Mouse (Mus musculus) cortical plate, adult 2 months (tissue): ENCODE data around the gene Washc4. TPM values are rescaled to one million over a fixed set of nuclear protein-coding genes. Genes with fewer than 3 reads are reported as not detected.

Experiments used
- H3K27ac ChIP-seq: fragments of 200-500 bp; 2 replicates; pipeline ENCODE4 v1.5.1; 2012; ENCODE audit warnings: low read length, control low read depth, inconsistent platforms; ENCODE audit not compliant: insufficient read depth
- H3K4me1 ChIP-seq: fragments of 200-500 bp; 2 replicates; pipeline ENCODE4 v1.6.1; 2011; ENCODE audit warnings: low read length; ENCODE audit not compliant: control insufficient read depth, insufficient read depth
- H3K4me3 ChIP-seq: fragments of 200-500 bp; 2 replicates; pipeline ENCODE4 v1.5.1; 2011; ENCODE audit warnings: mild to moderate bottlenecking, low read length, control low read depth; ENCODE audit not compliant: insufficient read depth
- CTCF ChIP-seq: fragments of 200-500 bp; IDR thresholded peaks from 2 replicates; pipeline ENCODE4 v1.5.1; 2011; ENCODE audit warnings: mild to moderate bottlenecking, control low read depth, low read length; ENCODE audit not compliant: insufficient read depth; ENCODE audit errors: extremely low read depth
- POLR2A ChIP-seq: fragments of 200-500 bp; IDR thresholded peaks from 2 replicates; pipeline ENCODE4 v1.6.1; 2011; ENCODE audit warnings: mild to moderate bottlenecking, low read length, control low read depth; ENCODE audit not compliant: insufficient read depth; ENCODE audit errors: extremely low read depth
- polyA plus RNA-seq: library from polyadenylated mRNA; depleted of rRNA; stranded (reverse); fragments of >200 nt; gene quantifications from 2 replicates; pipeline ENCODE4 v1.2.3, GENCODE M21; 2012

Washc4 gene
- polyA plus RNA-seq, 1 experiment = 11.8 TPM

DNA sequence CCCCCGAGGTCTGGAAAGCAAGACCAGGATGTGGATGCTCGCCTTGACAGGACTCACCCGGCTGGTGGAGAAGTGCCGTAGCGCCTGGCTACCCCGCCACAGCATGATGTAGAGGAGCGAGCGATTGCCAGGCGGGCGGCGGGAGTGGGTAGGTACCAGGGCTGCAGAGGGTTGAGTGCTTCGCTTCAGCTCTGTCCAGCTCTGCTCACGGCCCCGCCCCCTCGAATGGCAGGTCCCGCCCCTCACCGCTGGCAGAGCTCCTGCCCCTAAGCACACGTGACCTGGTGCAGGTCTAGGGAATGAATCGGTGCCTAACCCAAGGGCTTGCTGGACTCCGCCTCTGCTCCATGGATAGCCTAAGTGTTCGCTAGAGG, 9.7 kb upstream of the Washc4 start, which contains the start of gene Aldh1l2:
TSS of gene Aldh1l2 (minus strand) at position 231 of the 374 bp plus-strand sequence.
- Histone ChIP-seq H3K4me1 (no peaks in the 10 kb centered on the region), H3K27ac (no peak within 1 kb of the TSS), H3K4me3 (peak within 1 kb of the TSS; percentile 34)
- TF ChIP-seq CTCF (no peak), POLR2A (no peak)

DNA sequence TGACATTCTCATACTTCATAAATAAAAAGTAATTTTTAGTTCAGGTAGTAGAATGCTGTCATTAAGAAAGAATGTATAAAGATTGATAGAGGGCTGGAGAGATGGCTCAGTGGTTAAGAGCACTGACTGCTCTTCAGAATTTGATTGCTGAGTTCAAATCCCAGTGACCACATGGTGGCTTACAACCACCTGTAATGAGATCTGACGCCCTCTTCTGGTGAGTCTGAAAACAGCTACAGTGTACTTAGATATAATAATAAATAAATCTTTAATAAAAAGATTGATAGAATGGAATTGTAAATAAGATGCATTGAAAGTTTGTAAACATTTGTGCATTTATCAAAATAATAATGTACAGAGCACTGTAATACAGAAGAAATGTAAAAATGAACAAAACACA, 7.1 kb upstream of the Washc4 start:
- TF ChIP-seq CTCF (no peak), POLR2A (no peak)
- H3K4me3 ChIP-seq = no peak overlapping the region

DNA sequence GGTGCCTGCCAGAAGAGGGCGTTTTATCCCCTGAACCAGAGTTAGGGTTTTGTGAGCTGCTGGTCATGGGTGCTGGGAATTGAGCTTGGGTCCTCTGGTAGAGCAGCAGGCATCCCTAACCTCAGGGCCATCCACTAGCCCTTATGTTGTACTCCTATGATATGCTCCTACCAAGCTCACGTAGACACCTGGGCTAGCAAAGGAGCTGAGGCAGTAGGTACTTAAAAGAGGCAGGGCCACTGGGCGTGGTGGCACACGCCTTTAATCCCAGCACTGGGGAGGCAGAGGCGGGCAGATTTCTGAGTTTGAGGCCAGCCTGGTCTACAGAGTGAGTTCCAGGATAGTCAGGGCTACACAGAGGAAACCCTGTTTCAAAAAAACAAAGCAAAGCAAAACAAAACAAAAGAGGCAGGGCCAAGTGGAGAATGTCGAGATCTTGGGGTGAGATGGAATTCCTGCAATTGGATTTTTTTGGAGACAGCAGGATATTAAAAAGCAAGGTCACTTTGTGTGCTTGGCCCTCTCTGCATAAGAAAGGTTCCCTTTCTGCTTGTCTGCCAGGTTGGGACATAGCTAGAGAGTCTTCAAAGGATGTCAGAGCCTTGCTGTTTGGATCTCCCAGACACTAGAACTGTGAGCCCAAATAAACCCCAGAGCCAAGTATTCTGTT, 4.1 kb upstream of the Washc4 start:
- Histone ChIP-seq H3K4me1 (no peaks in the 10 kb centered on the region), H3K4me3 (no peak overlapping the region), H3K27ac (no peak overlapping the region)
- TF ChIP-seq POLR2A = no peak
- TF ChIP-seq CTCF = no peak

More for the DNA sequence above, 7.1 kb upstream of the Washc4 start:
- H3K27ac ChIP-seq = no peak overlapping the region
- H3K4me1 ChIP-seq = no peaks in the 10 kb centered on the region

DNA sequence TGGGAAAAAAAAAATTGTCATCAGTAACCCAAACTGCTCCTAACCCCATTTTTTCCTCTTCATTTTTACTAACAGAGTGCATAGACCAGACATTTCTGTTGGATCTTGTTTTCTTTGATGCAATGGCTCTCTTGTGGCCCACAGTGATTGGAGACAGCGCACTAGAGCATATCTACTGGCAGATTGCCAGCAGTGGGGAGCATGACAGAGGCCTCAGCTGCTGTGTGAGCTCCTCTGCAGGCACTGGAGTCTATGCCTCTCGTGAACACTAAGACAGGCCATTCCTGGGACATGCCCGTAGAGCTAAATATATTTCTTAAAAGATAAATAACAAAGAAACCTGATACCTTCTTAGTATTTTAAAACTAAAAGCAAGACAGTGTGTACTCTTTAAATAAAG, 3.5 kb upstream of the Washc4 start:
- Histone ChIP-seq H3K4me3 (no peak overlapping the region), H3K27ac (no peak overlapping the region), H3K4me1 (no peaks in the 10 kb centered on the region)
- TF ChIP-seq POLR2A (no peak), CTCF (no peak)

DNA sequence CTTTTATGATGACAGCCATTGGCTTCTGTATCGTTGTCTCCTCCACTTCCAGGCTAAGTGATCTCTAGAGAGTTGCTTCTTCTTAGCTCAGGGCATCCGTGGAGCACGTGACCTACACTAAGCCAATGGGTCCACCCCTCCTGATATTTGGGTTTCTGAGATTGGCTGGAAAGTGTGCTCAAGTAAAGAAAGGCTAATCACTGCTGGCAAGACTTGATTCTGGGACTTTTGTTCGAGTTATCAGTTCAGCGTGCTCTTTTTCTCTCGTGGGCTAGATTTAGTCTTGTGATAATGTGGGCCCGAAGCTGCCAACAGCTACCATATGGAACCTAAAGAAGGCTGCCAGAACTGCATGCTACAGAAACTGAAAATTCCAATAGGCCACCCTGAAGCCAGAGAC, 1.3 kb upstream of the Washc4 start:
- H3K27ac ChIP-seq = no peak overlapping the region
- H3K4me1 ChIP-seq = no peaks in the 10 kb centered on the region
- H3K4me3 ChIP-seq = no peak overlapping the region
- no peak for TF ChIP-seq CTCF
- TF ChIP-seq POLR2A = no peak

DNA sequence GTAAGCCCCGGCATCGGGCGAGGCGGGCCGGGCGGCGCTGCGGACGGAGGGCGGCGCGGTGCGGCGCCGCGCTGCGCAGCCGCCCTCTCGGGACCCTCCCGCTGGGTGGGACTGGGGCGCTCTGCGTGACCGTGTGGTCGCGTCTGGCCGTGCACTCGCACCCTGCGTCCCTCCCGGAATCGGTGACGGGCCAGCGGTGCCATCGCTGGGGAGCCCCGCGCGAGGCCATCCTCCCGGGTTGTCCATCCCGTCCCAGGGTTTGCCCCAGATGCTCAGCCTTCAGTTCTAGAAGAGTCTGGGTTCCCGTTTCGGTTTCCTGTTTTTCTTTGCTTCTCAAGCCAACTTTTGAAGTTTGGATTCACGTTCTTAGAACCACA, 539 bp downstream of the Washc4 start:
- H3K27ac ChIP-seq = peak overlapping the region; percentile 99
- no peaks in the 10 kb centered on the region for H3K4me1 ChIP-seq
- H3K4me3 ChIP-seq = peak overlapping the region; percentile 84
- TF ChIP-seq POLR2A (no peak), CTCF (no peak)

DNA sequence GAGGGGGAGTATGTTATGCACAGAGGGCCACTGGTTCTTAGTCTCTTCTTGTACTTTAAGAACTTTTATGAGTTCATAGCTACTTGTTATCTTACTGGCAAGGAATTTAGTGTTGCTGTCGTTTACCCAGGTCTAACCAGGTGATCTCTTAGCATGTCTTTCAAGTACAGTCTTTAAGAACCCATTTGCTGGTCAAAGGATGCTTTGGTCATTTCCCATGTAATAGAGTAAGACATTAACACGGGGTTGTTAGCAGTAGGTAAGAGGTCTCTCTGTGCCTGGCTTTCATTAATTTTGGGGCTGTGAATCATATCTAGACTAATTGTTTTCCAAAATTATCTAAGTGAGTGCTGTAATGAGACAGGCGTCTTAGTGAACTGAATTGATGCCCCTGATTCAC, 1.8 kb downstream of the Washc4 start:
- Histone ChIP-seq H3K4me3 (no peak overlapping the region), H3K4me1 (no peaks in the 10 kb centered on the region), H3K27ac (no peak overlapping the region)
- no peak for TF ChIP-seq CTCF
- no peak for TF ChIP-seq POLR2A

GRCm38 (mm10) chr10:83563005-83563404, 19.5 kb downstream of the Washc4 start:
- no peak overlapping the region for H3K4me3 ChIP-seq

DNA sequence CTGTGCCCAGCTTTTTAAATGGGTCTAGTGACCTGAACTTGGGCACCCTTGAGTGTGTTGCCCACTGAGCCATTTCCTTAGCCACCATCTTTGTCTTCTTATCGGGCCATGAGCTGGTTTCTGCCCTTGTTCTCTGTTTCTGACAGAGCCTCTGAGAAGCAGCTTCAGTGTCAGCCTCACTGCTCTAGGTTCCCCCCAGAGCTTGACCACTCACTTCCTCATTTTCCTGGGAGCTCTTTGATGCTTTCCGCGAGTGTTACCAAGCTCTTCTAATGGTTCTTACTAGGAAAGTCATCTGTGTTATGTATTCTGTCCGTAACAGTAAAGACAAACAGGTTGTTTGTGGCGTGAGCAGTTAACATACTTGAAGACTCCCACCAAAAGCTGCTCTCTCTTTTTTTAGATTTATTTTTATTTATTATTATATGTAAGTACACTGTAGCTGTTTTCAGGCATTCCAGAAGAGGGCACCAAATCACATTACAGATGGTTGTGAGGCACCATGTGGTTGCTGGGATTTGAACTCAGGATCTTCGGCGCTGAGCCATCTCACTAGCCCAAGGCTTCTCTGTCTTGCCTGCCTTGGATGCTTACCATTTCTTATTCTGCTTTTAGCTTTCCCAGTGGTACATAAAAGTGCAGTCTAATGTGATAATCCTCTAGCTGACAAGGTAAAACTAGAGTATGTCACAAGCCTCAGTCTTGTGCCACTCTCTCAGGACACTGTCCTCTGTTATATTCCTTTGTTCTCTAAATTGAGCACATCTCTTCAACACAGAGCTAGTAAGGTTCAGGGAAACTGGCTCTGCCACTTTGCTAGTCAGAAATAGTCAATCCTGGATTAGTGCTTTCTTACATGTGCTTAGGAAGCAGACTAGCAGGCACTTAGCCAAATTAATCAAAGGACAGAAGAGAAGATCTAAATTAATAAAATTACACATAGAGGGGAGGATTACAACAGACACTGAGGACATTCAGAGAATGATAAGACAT, 22.2 kb downstream of the Washc4 start:
- no peaks in the 10 kb centered on the region for H3K4me1 ChIP-seq
- H3K4me3 ChIP-seq = no peak overlapping the region
- no peak for TF ChIP-seq CTCF
- no peak for TF ChIP-seq POLR2A
- H3K27ac ChIP-seq = no peak overlapping the region

More at GRCm38 (mm10) chr10:83563005-83563404, 19.5 kb downstream of the Washc4 start:
- TF ChIP-seq POLR2A = no peak
- TF ChIP-seq CTCF = no peak
- Histone ChIP-seq H3K4me1 (no peaks in the 10 kb centered on the region), H3K27ac (no peak overlapping the region)

DNA sequence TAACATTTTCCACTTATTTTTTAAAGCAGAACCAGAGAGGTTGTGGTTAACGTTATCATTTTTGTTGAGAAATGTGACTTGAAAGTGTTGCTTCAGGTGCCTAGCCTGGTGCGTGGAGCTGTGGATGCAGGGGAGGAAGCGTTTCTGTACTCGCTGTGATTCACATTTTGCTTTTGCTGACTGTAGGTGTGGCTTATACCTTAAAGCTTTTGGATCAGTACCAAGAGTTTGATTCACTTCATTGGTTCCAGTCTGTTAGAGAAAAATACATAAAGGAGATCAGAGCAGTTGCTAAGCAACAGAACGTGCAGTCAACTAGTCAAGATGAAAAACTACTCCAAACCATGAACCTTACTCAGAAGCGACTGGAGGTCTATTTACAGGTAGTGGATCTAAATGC, 47.2 kb downstream of the Washc4 start:
- TF ChIP-seq CTCF (no peak), POLR2A (no peak)
- Histone ChIP-seq H3K4me1 (peaks cover 2% of the 10 kb centered on the region; the same call in 1 of the 2 replicates), H3K4me3 (no peak overlapping the region), H3K27ac (no peak overlapping the region)
